Mouse (Mus musculus) cerebellum, adult 2 months (tissue): ENCODE results near the gene Slc39a11.

Source experiments
- CTCF ChIP-seq: fragments of 200-500 bp; IDR thresholded peaks from 2 replicates; pipeline ENCODE4 v1.5.1; 2011; ENCODE audit warnings: low read depth, mild to moderate bottlenecking, control low read depth, low read length, moderate library complexity, borderline replicate concordance; ENCODE audit not compliant: insufficient read depth
- POLR2A ChIP-seq: fragments of 200-500 bp; IDR thresholded peaks from 2 replicates; pipeline ENCODE4 v1.6.1; 2011; ENCODE audit warnings: low read length, control low read depth, borderline replicate concordance; ENCODE audit not compliant: insufficient read depth

DNA sequence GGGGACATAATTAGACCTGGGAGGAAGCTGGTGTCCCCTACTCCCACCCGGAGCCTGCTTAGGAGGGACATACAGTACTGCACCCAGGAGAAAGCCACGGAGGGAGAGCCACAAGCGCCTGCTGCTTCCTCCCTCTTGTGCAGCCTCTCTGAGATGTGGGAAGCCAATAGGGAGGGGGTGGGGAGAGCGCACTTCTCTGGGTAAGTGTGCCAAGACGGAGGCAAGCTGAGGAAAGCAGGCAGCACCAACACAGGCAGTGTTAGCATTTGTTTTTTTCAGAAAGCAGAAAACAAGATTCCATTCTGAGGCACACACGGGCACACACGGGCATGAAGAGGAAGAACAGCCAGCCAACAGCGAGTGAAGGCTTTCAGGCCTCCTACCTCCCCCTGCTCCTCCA is 129.5 kb downstream of the Slc39a11 start:
- TF ChIP-seq POLR2A (no peak), CTCF (no peak)
